Mouse (Mus musculus) skeletal muscle tissue, adult 2 months (tissue): ENCODE measurements around the gene Fastkd1.
"Not testable (repeated sequence)": the region's sequence is repeated elsewhere in the genome, so short reads cannot be mapped to it uniquely, and the experiment has no call there.

Experiments
- DNase-seq: peaks from one replicate; pipeline ENCODE4 v3.0.0-alpha.2; 2012; ENCODE audit warnings: low read depth, low spot score

Gene Fastkd1

GRCm38 (mm10) chr2:69669853-69670252 is 43.5 kb downstream of the Fastkd1 start, which contains the start of gene Klhl41:
TSS of gene Klhl41 (plus strand) at chr2:69670120.
- DNase-seq: peak; percentile 63

GRCm38 (mm10) chr2:69668414-69668813 is 44.9 kb downstream of the Fastkd1 start:
- no peak for DNase-seq

- DNase-seq: no peak
These were observed 45.7 kb downstream of the Fastkd1 start for GRCm38 (mm10) chr2:69667656-69668055.

- DNase-seq: no peak
These were observed 49.4 kb downstream of the Fastkd1 start for GRCm38 (mm10) chr2:69663827-69664476.

- DNase-seq: no peak
These were observed 54.0 kb downstream of the Fastkd1 start for GRCm38 (mm10) chr2:69659326-69659725.

GRCm38 (mm10) chr2:69649716-69650115 is 63.6 kb downstream of the Fastkd1 start:
- DNase-seq: no peak

GRCm38 (mm10) chr2:69646726-69647490 is 66.4 kb downstream of the Fastkd1 start, which contains the start of gene Bbs5:
TSS of gene Bbs5 (plus strand) at chr2:69647171.
- DNase-seq: peak; percentile 74

- no peak for DNase-seq
These were observed 68.2 kb downstream of the Fastkd1 start for GRCm38 (mm10) chr2:69644968-69645617.

GRCm38 (mm10) chr2:69640100-69640499 is 73.2 kb downstream of the Fastkd1 start:
- no peak for DNase-seq

GRCm38 (mm10) chr2:69637989-69638388 is 75.3 kb downstream of the Fastkd1 start:
- DNase-seq: not testable (repeated sequence)
